Mouse (Mus musculus) urinary bladder, adult 18-20 months (tissue): ENCODE measurements around the gene Flii.
A peak's percentile ranks its signal among the peaks of the same experiment; 100 is the strongest.

Experiments used
- DNase-seq, 2 experiments: peaks; one replicate each; pipeline ENCODE4 v3.0.0; 2022; ENCODE audit warnings: low spot score in 2 of 2, mixed read lengths in 2 of 2

The Flii gene

DNA sequence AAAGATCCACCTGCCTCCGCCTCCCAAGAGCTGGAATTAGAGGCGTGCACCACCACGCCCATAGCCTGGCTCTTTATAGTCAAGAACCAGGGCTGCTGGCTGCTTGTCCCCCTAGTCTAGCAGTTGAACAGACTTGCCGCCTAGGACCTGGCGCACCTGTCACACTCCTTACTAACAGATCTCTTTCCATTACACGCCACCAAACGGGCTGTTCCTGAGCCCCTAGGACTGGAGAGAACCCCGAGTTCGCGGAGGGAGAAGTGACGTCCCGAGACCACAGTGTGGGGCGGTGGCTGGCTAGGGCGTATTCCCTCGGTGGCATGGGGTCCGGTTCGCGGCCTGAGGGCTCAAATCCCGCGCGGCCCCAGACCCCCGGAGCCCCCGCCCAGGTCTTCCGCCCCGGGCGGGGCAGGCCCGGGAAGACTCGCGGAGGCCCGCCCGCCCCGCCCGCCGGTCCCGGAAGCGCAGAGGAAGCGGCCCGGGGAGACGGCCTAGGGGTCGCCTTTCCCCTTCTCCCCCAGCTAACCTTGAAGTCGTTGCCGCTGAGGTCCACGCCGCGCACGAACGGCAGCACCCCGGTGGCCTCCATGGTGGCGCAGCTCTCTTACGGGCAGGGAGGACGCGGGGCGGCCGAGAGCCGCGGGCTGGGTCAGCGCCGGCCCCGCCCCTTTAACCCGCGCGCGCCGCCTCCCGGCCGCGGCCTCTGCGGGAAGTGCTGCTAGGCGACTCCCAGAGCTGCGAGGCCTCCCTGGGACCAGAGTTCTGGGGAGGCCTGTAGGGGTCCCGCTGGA is at the start of gene Flii:
Flii (minus strand) TSS at position 663 of the 791 bp plus-strand sequence.
- peak; percentile 67 to 77 for DNase-seq

DNA sequence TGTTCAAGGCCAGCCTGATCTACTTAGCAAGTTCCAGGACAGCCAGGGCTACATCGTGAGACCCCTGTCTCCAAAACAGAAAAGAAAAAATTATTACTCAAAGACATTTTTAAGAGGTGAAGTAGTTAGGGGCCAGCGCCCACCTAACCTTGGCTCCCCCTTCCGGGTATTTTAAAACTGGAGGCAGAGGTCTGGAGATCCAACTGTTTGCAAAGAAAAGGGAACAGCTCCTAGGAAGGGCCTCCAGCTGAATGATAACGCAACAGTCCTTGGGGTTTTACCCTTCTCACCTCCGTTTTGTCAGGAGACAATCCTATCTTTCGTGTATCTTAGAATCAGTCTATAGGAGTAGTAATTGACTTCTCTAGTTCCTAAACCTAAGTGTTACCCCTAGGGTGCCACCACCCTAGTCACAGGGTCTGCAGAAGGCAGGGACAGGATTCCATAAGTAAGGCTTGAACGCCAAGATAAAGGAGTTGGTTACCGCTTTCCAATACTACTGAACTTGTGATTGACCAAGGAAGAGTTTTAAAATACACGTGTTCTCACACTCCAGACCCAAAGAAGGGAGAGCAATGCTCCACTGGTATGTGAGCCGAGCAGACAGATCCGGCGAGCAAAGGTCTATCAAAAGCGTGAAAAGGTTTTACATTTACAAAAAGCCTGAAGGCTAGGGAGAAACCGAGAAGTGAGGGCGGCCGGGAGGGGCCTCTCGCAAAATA is 49.2 kb upstream of the Flii start:
- DNase-seq: peak in 1 of 2 experiments; percentile 62

- DNase-seq: no peak
Measured at GRCm38 (mm10) chr11:60775578-60775977, 48.5 kb upstream of the Flii start.

- no peak for DNase-seq
Measured at GRCm38 (mm10) chr11:60774841-60775240, 47.8 kb upstream of the Flii start.

GRCm38 (mm10) chr11:60774158-60774689 is 47.2 kb upstream of the Flii start:
- DNase-seq: no peak

DNA sequence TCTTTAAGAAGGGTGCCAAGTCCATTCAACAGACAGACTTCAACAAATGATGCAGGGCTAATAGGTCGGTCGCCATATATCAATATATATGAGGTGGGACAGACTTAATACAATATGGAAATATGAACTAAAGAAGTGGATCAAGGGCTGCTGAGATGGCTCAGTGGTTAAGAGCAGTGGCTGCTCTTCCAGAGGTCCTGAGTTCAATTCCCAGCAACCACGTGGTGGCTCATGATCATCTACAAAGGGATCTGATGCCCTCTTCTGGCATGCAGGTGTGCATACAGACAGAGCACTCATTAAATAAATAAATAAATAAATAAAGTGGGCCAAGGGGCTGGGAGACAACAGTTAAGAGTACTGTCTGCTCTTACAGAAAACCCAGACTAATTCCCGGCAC is 45.1 kb upstream of the Flii start:
- DNase-seq: no peak

DNA sequence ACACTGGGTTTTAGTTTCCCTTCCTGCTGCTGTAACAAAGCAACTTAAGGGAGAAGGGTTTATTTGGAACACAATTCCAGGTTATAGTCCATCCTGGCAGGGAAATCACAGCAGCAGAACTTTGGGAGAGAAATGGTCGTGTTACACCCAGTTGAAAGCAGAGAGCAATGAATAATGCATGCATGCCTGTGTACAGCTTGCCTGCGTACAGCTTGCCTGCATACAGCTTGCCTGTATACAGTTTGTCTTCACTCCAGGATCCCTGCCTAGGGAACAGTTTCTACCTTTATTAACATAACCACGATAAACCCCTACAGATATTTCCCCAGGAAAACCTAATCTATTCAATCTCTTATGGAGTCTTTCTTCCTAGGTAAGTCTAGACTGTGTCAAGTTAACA is 43.7 kb upstream of the Flii start:
- DNase-seq: no peak

DNA sequence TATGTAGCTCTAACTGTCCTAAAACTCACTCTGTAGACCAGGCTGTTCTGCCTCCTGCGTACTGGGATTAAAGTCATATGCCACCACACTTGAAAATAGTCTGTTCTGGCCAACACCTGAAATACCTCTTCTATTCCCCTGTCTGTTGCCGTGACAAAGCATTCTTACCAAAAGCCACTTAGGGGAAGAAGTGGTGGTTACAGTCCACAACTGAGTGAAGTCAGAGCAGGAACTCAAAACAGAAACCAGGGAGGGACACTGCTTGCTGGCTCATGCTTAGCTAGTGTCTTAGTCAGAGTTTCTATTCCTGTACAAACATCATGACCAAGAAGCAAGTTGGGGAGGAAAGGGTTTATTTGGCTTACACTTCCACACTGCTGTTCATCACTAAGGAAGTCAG is 42.3 kb upstream of the Flii start:
- no peak for DNase-seq

- DNase-seq: no peak
Measured at GRCm38 (mm10) chr11:60766969-60767368, 39.9 kb upstream of the Flii start.

- DNase-seq: no peak
Measured at GRCm38 (mm10) chr11:60761681-60762080, 34.6 kb upstream of the Flii start.

DNA sequence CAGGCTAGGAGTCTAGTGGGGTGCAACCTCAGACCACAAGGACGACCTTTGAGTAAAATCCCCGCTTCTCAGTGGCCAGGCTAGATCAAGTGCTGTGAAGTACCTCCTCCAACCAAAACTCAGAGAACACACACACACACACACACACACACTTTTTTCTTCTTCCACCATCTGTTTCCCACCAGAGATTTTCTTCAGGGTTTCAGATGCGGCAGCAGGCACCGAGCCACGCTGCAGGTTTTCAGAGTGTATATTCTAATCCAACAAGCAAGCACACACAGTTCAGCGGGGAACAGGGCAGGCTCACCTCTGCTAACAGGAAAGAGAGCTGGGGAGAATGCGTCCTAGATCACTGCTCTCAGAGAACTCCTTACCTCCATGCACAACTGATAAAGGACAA is 28.5 kb upstream of the Flii start:
- no peak for DNase-seq

GRCm38 (mm10) chr11:60740321-60740720 is 13.3 kb upstream of the Flii start:
- no peak for DNase-seq

DNA sequence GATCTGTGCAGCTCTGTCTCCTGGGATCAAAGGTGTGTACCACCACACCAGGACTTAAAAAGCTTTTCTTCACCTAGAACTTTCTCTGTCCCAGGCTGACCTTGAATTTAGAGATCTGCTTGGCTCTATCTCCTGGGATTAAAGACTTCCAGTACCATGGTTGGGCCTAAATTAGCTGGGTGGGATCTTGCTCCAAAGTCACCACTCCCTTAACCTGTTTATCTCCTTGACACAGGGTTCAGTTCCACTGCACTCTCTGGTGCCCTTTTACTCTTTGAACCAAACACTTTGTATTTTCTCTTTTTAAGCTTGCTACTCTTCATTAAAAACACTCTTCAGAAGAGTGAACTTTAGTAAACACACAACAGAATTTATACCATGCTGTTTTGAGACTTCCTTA is 10.4 kb upstream of the Flii start:
- no peak for DNase-seq

- no peak for DNase-seq
Measured at GRCm38 (mm10) chr11:60736491-60736890, 9.4 kb upstream of the Flii start.

GRCm38 (mm10) chr11:60735191-60735590 is 8.1 kb upstream of the Flii start:
- DNase-seq: no peak

GRCm38 (mm10) chr11:60734206-60734605 is 7.1 kb upstream of the Flii start:
- DNase-seq: no peak

DNA sequence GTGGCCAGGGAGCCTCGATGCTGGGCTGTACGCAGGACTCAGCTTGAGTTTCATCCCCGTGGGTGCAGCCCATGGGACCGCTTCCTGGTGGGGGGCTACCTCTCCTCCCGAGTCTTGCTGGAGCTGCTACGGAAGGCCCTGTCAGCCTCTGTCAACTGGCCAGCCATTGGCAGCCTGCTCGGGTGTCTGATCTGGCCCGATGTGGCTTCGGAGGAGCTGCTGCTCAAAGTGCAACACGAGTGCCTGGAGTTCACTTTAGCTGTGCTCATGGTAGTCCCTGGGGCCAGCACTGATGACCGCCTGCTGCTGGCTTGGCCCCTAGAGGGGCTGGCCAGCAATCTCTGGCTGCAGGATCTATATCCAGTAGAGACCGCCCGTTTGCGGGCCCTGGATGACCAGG is 4.2 kb upstream of the Flii start:
- no peak for DNase-seq

DNA sequence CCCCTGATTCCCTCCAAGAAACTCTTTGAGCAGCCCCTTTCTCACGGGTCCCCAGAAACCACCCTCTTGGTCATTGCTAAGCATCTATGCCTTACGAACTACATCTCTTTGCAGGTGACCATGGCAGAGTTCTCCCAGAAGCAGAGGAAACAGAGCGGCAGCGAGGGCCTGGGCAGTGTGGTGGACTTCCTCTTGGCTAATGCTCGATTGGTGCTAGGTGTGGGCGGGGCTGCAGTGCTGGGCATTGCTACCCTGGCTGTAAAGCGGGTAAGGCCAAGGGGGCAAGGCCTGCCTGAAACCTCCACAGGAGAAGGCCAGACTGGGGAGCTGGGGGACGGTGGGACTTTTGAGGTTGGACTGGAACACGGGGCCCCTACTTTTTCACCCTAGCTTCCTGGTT is 3.1 kb upstream of the Flii start:
- no peak for DNase-seq

DNA sequence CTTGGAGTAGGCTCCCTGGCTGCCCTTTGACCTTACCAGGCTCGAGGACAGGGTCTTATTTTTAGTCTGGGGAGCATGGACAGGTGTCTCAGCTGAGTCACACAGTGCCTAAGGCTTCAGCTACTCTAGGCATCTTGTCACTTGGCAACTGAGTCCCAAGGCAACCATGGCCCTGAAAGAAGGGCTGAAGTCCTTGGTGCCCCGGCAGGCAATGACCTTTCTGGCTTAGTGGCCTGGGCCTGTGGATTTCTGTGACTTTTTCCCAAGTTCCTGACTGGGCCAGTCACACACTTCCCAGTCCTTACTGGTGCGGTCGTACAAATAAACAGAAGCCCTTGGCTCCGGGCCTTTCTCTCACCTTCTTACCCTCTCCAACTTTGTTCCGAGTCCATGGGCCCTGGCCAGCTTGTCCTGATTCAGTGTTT is 2.2 kb upstream of the Flii start:
- no peak for DNase-seq

DNA sequence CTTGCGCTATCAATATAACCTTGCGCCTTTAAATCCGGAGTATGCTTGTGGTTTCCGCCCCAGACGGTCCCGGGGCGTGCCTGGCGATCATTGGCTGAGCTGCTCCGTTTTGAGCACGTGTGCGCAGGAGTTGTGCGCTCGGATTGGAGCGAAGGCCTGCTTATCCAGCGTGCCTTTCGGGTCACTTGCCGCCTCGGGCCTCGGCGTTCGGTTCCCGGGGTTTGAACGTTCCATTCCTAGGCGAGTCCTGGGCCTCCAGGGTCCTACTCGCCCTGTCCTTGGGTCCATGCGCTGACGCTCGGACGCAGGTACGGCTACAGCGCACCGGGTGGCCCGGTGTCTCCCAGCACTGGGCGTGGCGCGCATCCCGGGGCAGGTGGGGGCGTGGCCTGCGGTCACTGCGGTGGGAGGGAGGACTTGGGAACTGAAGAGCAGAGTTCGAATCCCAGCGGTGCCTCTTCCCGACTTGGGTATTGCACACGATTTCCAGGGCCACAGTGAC is 1.2 kb upstream of the Flii start, which contains the start of gene Mief2:
Mief2 (plus strand) TSS at position 139 of the 502 bp plus-strand sequence.
- DNase-seq: peak; percentile 92 to 93

- no peak for DNase-seq
Measured at GRCm38 (mm10) chr11:60727392-60728140, 503 bp upstream of the Flii start.

DNA sequence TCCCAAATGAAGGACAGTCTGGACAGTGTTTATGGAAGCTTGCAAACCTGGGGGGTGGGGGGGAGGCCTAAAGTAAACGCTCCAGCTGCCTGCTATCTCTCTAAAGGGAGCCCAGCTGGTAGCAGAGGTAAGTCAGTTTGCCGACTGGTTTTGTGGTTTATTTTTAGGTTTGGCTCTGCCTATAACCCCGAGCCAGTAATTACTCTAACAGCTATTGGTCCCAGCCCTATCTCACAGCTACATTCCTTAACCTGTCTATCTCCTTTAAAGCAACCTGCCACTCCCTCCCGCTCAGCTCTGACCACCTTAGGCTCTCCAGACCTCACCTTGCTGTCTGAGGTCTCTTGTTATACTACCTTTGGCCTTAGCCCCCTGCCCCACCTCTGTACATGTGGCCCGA is 7.8 kb downstream of the Flii start:
- no peak for DNase-seq
